Mouse (Mus musculus) myocyte (in vitro differentiated cells): ENCODE data around the gene Gpr4.

ENCODE experiments used
- MAX ChIP-seq: IDR thresholded peaks from one replicate; pipeline ENCODE4 v1.6.1; 2011; ENCODE audit warnings: low read depth, mild to moderate bottlenecking, control low read depth
- USF1 ChIP-seq: IDR thresholded peaks from one replicate; pipeline ENCODE4 v1.6.1; 2011; ENCODE audit warnings: low read depth, mild to moderate bottlenecking, control low read depth, moderate library complexity

DNA sequence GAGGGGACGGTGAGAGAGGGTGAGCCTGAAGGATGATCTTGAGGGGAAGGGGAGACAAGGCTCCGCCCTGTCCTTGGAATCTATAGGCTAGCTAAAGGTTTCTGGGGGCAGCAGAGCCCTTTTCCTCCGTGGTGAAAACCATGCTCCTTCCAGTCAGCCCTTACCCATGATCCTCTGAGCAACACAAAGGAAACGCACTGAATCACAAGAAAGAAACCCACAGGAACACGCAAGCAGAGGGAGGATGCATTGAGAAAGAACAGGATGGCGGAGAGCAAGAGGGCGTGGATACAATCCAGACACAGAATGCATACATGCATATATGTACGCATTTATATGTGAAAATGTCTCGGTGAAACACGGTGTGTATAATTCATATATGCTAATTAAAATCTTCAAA, 42.8 kb upstream of the Gpr4 start:
- TF ChIP-seq USF1 (no peak), MAX (no peak)
